Mouse (Mus musculus) CH12.LX (cell line): Measurements from ENCODE around the gene Nudt15. TPM values are rescaled to one million over a fixed set of nuclear protein-coding genes. Genes with fewer than 3 reads are reported as not detected.

Source experiments
- DNase-seq: peaks from one replicate; pipeline ENCODE4 v3.0.0-alpha.2; 2013; ENCODE audit errors: extremely low read depth
- H3K27ac ChIP-seq: 2 replicates; pipeline ENCODE4 v1.5.1; 2012; ENCODE audit warnings: low read depth, mild to moderate bottlenecking, control low read depth, moderate library complexity; ENCODE audit not compliant: insufficient read depth
- H3K27me3 ChIP-seq: replicated peaks from 2 replicates; pipeline ENCODE3; 2012; ENCODE audit warnings: inconsistent platforms
- H3K36me3 ChIP-seq, 2 experiments: replicated peaks in 1 of 2; 2 replicates each; pipeline versions ENCODE3 to v1.6.1; 2012; ENCODE audit warnings: inconsistent platforms in 1 of 2, low read length in 1 of 2, mild to moderate bottlenecking in 1 of 2, mixed read lengths in 1 of 2, moderate library complexity in 1 of 2; ENCODE audit not compliant: control insufficient read depth in 1 of 2, insufficient read depth in 1 of 2
- H3K4me1 ChIP-seq, 2 experiments: 2 replicates each; pipeline ENCODE4 v1.6.1; 2012; ENCODE audit warnings: inconsistent platforms in 1 of 2, moderate library complexity in 1 of 2; ENCODE audit not compliant: insufficient read depth in 2 of 2, control insufficient read depth in 1 of 2
- H3K4me2 ChIP-seq: 2 replicates; pipeline ENCODE4 v1.6.1; 2012; ENCODE audit warnings: low read depth, mild to moderate bottlenecking, control low read depth; ENCODE audit not compliant: poor library complexity, insufficient read depth, severe bottlenecking
- H3K4me3 ChIP-seq, 3 experiments: fragments of 150-350 bp in 1 of 3; sonication (generic) in 1 of 3; replicated peaks in 1 of 3; 2 replicates each; pipeline versions ENCODE3 to v1.5.1; 2011 to 2012; ENCODE audit warnings: low read depth in 2 of 3, low read length in 2 of 3, mild to moderate bottlenecking in 2 of 3, moderate library complexity in 2 of 3, control low read depth in 1 of 3, improper control_type of control experiment in 1 of 3, inconsistent platforms in 1 of 3, mixed read lengths in 1 of 3; ENCODE audit not compliant: poor library complexity in 1 of 3
- H3K79me2 ChIP-seq: replicated peaks from 2 replicates; pipeline ENCODE4 v1.6.1; 2012; ENCODE audit warnings: mild to moderate bottlenecking, moderate library complexity; ENCODE audit not compliant: control insufficient read depth, poor library complexity, insufficient read depth, severe bottlenecking; ENCODE audit errors: extremely low read depth
- H3K9ac ChIP-seq: 2 replicates; pipeline ENCODE4 v1.6.1; 2012; ENCODE audit warnings: low read depth, mild to moderate bottlenecking, control low read depth, moderate library complexity; ENCODE audit not compliant: insufficient read depth
- H3K9me3 ChIP-seq: replicated peaks from 2 replicates; pipeline ENCODE3; 2012; ENCODE audit warnings: low read length, inconsistent platforms, mixed read lengths
- BHLHE40 ChIP-seq: IDR thresholded peaks from 2 replicates; pipeline ENCODE4 v1.6.1; 2011; ENCODE audit warnings: mild to moderate bottlenecking, low read depth, low read length, improper control_type of control experiment
- CHD1 ChIP-seq: IDR thresholded peaks from 2 replicates; pipeline ENCODE4 v1.6.1; 2012; ENCODE audit warnings: low read depth, low read length, improper control_type of control experiment, inconsistent platforms
- CHD2 ChIP-seq: IDR thresholded peaks from 2 replicates; pipeline ENCODE4 v1.6.1; 2011; ENCODE audit warnings: low read length, improper control_type of control experiment
- CTCF ChIP-seq, 2 experiments: IDR thresholded peaks in 1 of 2; conservative IDR thresholded peaks in 1 of 2; 2 replicates each; pipeline ENCODE4 v1.5.1; 2011 to 2012; ENCODE audit warnings: low read depth in 2 of 2, low read length in 2 of 2, improper control_type of control experiment in 1 of 2, inconsistent platforms in 1 of 2, mild to moderate bottlenecking in 1 of 2, moderate library complexity in 1 of 2
- EP300 ChIP-seq: IDR thresholded peaks from 2 replicates; pipeline ENCODE4 v1.6.1; 2011; ENCODE audit warnings: low read length, improper control_type of control experiment
- ETS1 ChIP-seq: conservative IDR thresholded peaks from 2 replicates; pipeline ENCODE4 v1.6.1; 2012; ENCODE audit warnings: low read depth, mild to moderate bottlenecking, inconsistent platforms, low read length, improper control_type of control experiment, moderate library complexity
- GABPA ChIP-seq: IDR thresholded peaks from 2 replicates; pipeline ENCODE4 v1.6.1; 2012; ENCODE audit warnings: low read depth, low read length, improper control_type of control experiment, inconsistent platforms; ENCODE audit not compliant: insufficient replicate concordance
- KAT2A ChIP-seq: IDR thresholded peaks from 2 replicates; pipeline ENCODE4 v1.6.1; 2012; ENCODE audit warnings: low read length, improper control_type of control experiment, inconsistent platforms; ENCODE audit not compliant: insufficient replicate concordance
- MEF2A ChIP-seq: IDR thresholded peaks from 2 replicates; pipeline ENCODE4 v1.6.1; 2014; ENCODE audit warnings: low read depth, mild to moderate bottlenecking, inconsistent platforms, low read length, improper control_type of control experiment, borderline replicate concordance
- MXI1 ChIP-seq: IDR thresholded peaks from 2 replicates; pipeline ENCODE4 v1.6.1; 2011; ENCODE audit warnings: mild to moderate bottlenecking, low read depth, low read length, improper control_type of control experiment
- NELFE ChIP-seq: IDR thresholded peaks from 2 replicates; pipeline ENCODE4 v1.6.1; 2011; ENCODE audit warnings: low read depth, low read length, improper control_type of control experiment
- PAX5 ChIP-seq: IDR thresholded peaks from 2 replicates; pipeline ENCODE4 v1.6.1; 2012; ENCODE audit warnings: low read length, inconsistent platforms, mixed read lengths
- POLR2AphosphoS2 ChIP-seq: IDR thresholded peaks from 2 replicates; pipeline ENCODE4 v1.6.1; 2011; ENCODE audit warnings: low read depth, low read length, improper control_type of control experiment
- RCOR1 ChIP-seq: conservative IDR thresholded peaks from 2 replicates; pipeline ENCODE4 v1.6.1; 2012; ENCODE audit warnings: low read depth, mild to moderate bottlenecking, inconsistent platforms, low read length, improper control_type of control experiment
- SMC3 ChIP-seq: IDR thresholded peaks from 2 replicates; pipeline ENCODE4 v1.6.1; 2011; ENCODE audit warnings: low read depth, low read length, improper control_type of control experiment
- TCF12 ChIP-seq: IDR thresholded peaks from 2 replicates; pipeline ENCODE4 v1.6.1; 2014; ENCODE audit warnings: low read depth, mild to moderate bottlenecking, inconsistent platforms, low read length, improper control_type of control experiment
- USF1 ChIP-seq: IDR thresholded peaks from 2 replicates; pipeline ENCODE4 v1.6.1; 2014; ENCODE audit warnings: low read depth, mild to moderate bottlenecking, inconsistent platforms, low read length, improper control_type of control experiment
- USF2 ChIP-seq: conservative IDR thresholded peaks from 2 replicates; pipeline ENCODE4 v1.6.1; 2011; ENCODE audit warnings: low read depth, low read length, improper control_type of control experiment
- ZC3H11A ChIP-seq: IDR thresholded peaks from 2 replicates; pipeline ENCODE4 v1.6.1; 2012; ENCODE audit warnings: low read depth, mild to moderate bottlenecking, inconsistent platforms, low read length, improper control_type of control experiment
- ZKSCAN1 ChIP-seq: IDR thresholded peaks from 2 replicates; pipeline ENCODE4 v1.6.1; 2012; ENCODE audit warnings: low read depth, inconsistent platforms, low read length, improper control_type of control experiment, borderline replicate concordance
- ZMIZ1 ChIP-seq: IDR thresholded peaks from 2 replicates; pipeline ENCODE4 v1.6.1; 2012; ENCODE audit warnings: low read depth, mild to moderate bottlenecking, inconsistent platforms, low read length, improper control_type of control experiment
- dilution Hi-C: fragments of 300-500 bp; cut with MboI; formaldehyde crosslinking; loops from 2 replicates; pipeline ENCODE4 v1.14.3; 2020; ENCODE audit warnings: low sequenced_read_pairs; ENCODE audit not compliant: extremely low pct_unique_long_range_greater_than_20kb, extremely low pct_ligation_motif_present
- in situ Hi-C: fragments of 300-500 bp; cut with MboI; formaldehyde crosslinking; loops from 3 replicates; pipeline ENCODE4 v1.14.3; 2019; ENCODE audit warnings: low sequenced_read_pairs, low pct_ligation_motif_present, low pct_unique_long_range_greater_than_20kb, mixed read lengths
- polyA plus RNA-seq: library from polyadenylated mRNA; unstranded; fragments of >175 nt; gene quantifications from 2 replicates; pipeline ENCODE4 v1.2.1, GENCODE M21; 2012; ENCODE audit warnings: low read depth; ENCODE audit not compliant: insufficient read length
- total RNA-seq, 2 experiments: library from RNA; depleted of rRNA; stranded (reverse); fragments of 300-350 nt in 1 of 2; fragments of >200 nt in 1 of 2; gene quantifications; 2 replicates each; pipeline ENCODE4 v1.2.3; 2012 to 2014

Gene Nudt15
- total and polyA plus RNA-seq, 3 experiments: 2.5 to 9.0 (median 6.8) TPM

- no peak overlapping the region for H3K4me3 ChIP-seq
- no peaks in the 10 kb centered on the region for H3K9me3 ChIP-seq
- no peaks in the 10 kb centered on the region for H3K36me3 ChIP-seq
- H3K4me1 ChIP-seq: peaks cover 2 to 15% of the 10 kb centered on the region in 2 experiments
- H3K79me2 ChIP-seq: no peaks in the 10 kb centered on the region
- DNase-seq: no peak
- TF ChIP-seq USF1: no peak
- TF ChIP-seq MXI1: no peak
- no peak for TF ChIP-seq ETS1
- TF ChIP-seq EP300: no peak
- TF ChIP-seq, all 38 proteins: peak for 0
- H3K9ac ChIP-seq: no peak overlapping the region
- no peak overlapping the region for H3K27ac ChIP-seq
- dilution Hi-C loops: no loop called here
- in situ Hi-C loops: no loop called here
- no peaks in the 10 kb centered on the region for H3K27me3 ChIP-seq
- no peak overlapping the region for H3K4me2 ChIP-seq
These were observed 71.6 kb downstream of the Nudt15 start for GRCm38 (mm10) chr14:73476361-73476934.

GRCm38 (mm10) chr14:73475506-73475905, 72.5 kb downstream of the Nudt15 start:
- TF ChIP-seq BHLHE40 (no peak), USF2 (no peak), KAT2A (no peak), GABPA (no peak), SMC3 (no peak), ZMIZ1 (no peak), RCOR1 (no peak), ZC3H11A (no peak), CTCF (conservative IDR thresholded peaks at IDR 0.05 in 1 of 2, IDR thresholded peaks at IDR 0.05 in 1 of 2; ENCODE audit: low read depth in 2 of 2, low read length in 2 of 2) (no peak), CHD2 (no peak), CHD1 (no peak), TCF12 (no peak), ZKSCAN1 (no peak), NELFE (no peak), PAX5 (no peak), MEF2A (no peak), POLR2AphosphoS2 (no peak)
- H3K9me3 ChIP-seq: no peaks in the 10 kb centered on the region
- no peak for DNase-seq
- no peaks in the 10 kb centered on the region for H3K79me2 ChIP-seq
- H3K27ac ChIP-seq: no peak overlapping the region
- H3K9ac ChIP-seq: no peak overlapping the region
- H3K36me3 ChIP-seq: no peaks in the 10 kb centered on the region
- in situ Hi-C loops (no loop called here), dilution Hi-C loops (no loop called here)
- no peak overlapping the region for H3K4me2 ChIP-seq
- no peaks in the 10 kb centered on the region for H3K27me3 ChIP-seq
- H3K4me1 ChIP-seq: peaks cover 3 to 23% of the 10 kb centered on the region in 2 experiments
- H3K4me3 ChIP-seq: no peak overlapping the region
